ENCODE assay signal across 8 mouse cellular contexts in the genomic region with DNA sequence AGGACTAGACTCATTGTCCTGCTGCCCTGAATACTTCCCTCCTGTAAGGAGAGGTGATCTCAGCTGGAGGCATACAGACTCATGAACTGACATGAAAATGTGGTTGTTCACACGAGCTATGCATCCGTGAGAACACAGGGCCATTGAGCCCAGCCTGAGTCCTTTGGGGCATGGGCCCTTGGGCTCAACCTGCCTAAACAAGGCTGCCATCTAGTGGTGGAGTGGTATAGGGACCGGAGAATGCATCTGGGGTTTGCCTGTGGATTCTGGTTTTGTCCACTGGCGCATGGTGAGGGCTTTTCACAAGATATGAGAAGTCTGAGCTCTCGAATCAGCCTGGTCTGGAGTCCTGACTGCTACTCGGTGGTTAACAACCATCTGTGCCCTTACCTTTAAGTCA. TPM values are rescaled to one million over a fixed set of nuclear protein-coding genes. Genes with fewer than 3 reads are reported as not detected.
DNase-seq lines count a peak whose midpoint lies in the region; ATAC-seq and TF ChIP-seq lines count a peak whose summit lies in the region.

No protein-coding gene starts in this region.

- peaks cover 77% of the 10 kb centered on the region for H3K36me3 ChIP-seq in kidney, embryonic 16.5 days (ENCODE audit: insufficient read depth, low read length)
- H3K36me3 ChIP-seq in liver, adult 2 months (ENCODE audit: control insufficient read depth, insufficient read depth, low read length), result no peaks in the 10 kb centered on the region
- peaks cover 58% of the 10 kb centered on the region for H3K36me3 ChIP-seq in thymus, adult 2 months (ENCODE audit: control insufficient read depth, insufficient read depth, low read length)

- no peak for TF ChIP-seq CTCF in Patski (IDR thresholded peaks at IDR 0.05)
- peak; percentile 98 for TF ChIP-seq CTCF in liver, adult 2 months (IDR thresholded peaks at IDR 0.05; ENCODE audit: low read depth, low read length)
- peak; percentile 88; the same call in 1 of the 2 replicates for TF ChIP-seq CTCF in thymus, adult 2 months (IDR thresholded peaks at IDR 0.05; ENCODE audit: borderline replicate concordance, control insufficient read depth, extremely low read depth, insufficient read depth, low read length, poor library complexity)

- ATAC-seq in Patski, result peak; percentile 64
- ATAC-seq in kidney, embryonic 16.5 days (ENCODE audit: low FRiP score, low TSS enrichment), result peak; percentile 31; the same call in 1 of the 2 replicates

- in situ Hi-C loops in Patski (cut with MboI; ENCODE audit: low pct_unique_long_range_greater_than_20kb), result loop anchor here (5.0 kb wide), 2 partner anchors 150 to 255 kb away; no protein-coding TSS in a partner anchor

- POLR2A ChIA-PET in Patski (lab: Charles Lee), result interaction anchor here (1.5 kb wide), 1 partner anchor 149 kb away, joined by 3 read pairs; no protein-coding TSS in a partner anchor

- H3K4me3 ChIP-seq in kidney, embryonic 16.5 days (ENCODE audit: low read length), result no peak overlapping the region
- H3K4me3 ChIP-seq in liver, adult 2 months (ENCODE audit: insufficient read depth, low read depth, low read length), result no peak overlapping the region
- H3K4me3 ChIP-seq in thymus, adult 2 months (ENCODE audit: control insufficient read depth, insufficient read depth, low read length), result no peak overlapping the region

- no peaks in the 10 kb centered on the region for H3K27me3 ChIP-seq in Patski
- no peaks in the 10 kb centered on the region for H3K27me3 ChIP-seq in kidney, embryonic 16.5 days (ENCODE audit: insufficient read depth, low read length)
- no peaks in the 10 kb centered on the region for H3K27me3 ChIP-seq in liver, adult 2 months (ENCODE audit: control insufficient read depth, insufficient read depth, low read length)
- no peaks in the 10 kb centered on the region for H3K27me3 ChIP-seq in thymus, adult 2 months (ENCODE audit: control insufficient read depth, insufficient read depth, low read length)

- 65% methylated on average over 6 of the region's 6 CpGs for WGBS in kidney, embryonic 16.5 days
- WGBS in liver, adult 2 months, result 29% methylated on average over 6 of the region's 6 CpGs
- 57% methylated on average over 6 of the region's 6 CpGs for WGBS in thymus, adult 2 months

- no peak overlapping the region for H3K4me2 ChIP-seq in kidney, embryonic 16.5 days (replicated peaks; ENCODE audit: low read depth, low read length)

- no peak overlapping the region for H3K27ac ChIP-seq in kidney, embryonic 16.5 days (ENCODE audit: low read length)
- H3K27ac ChIP-seq in liver, adult 2 months (replicated peaks; ENCODE audit: insufficient read depth, low read depth, low read length), result no peak overlapping the region
- H3K27ac ChIP-seq in thymus, adult 2 months (ENCODE audit: control insufficient read depth, insufficient read depth, low read length), result no peak overlapping the region

- H3K4me1 ChIP-seq in kidney, embryonic 16.5 days (ENCODE audit: insufficient read depth, low read length), result no peaks in the 10 kb centered on the region
- no peaks in the 10 kb centered on the region for H3K4me1 ChIP-seq in liver, adult 2 months (ENCODE audit: control insufficient read depth, insufficient read depth, low read length)
- H3K4me1 ChIP-seq in thymus, adult 2 months (replicated peaks; ENCODE audit: control insufficient read depth, insufficient read depth, low read length), result no peaks in the 10 kb centered on the region

- no peak for TF ChIP-seq POLR2A in liver, adult 2 months (IDR thresholded peaks at IDR 0.05; ENCODE audit: extremely low read depth, insufficient read depth, low read length)
- TF ChIP-seq POLR2A in thymus, adult 2 months (IDR thresholded peaks at IDR 0.05; ENCODE audit: control insufficient read depth, extremely low read depth, insufficient read depth, low read length, poor library complexity), result no peak

- CTCF ChIA-PET in Patski (lab: Charles Lee), result interaction anchor here (0.6 to 2.7 kb wide), 20 partner anchors 8 to 275 kb away, joined by 3 to 15 read pairs (median 4); a partner anchor contains a TSS

- no peak overlapping the region for H3K9ac ChIP-seq in kidney, embryonic 16.5 days (replicated peaks; ENCODE audit: low read length)
- H3K9ac ChIP-seq in liver, adult 2 months (ENCODE audit: low read depth, low read length), result no peak overlapping the region

- H3K79me2 ChIP-seq in liver, adult 2 months (ENCODE audit: control insufficient read depth, insufficient read depth, low read length), result no peaks in the 10 kb centered on the region

- peak; percentile 73 for DNase-seq in 416B (ENCODE audit: low read depth)
- no peak for DNase-seq in Patski (ENCODE audit: low read depth, low spot score)
- peak; percentile 87 for DNase-seq in cerebellum, postnatal 14 days
- peak; percentile 49 to 74 for DNase-seq in frontal cortex, postnatal 25 days (ENCODE audit: low spot score in 2 of 2)
- DNase-seq in liver, adult 2 months (ENCODE audit: extremely low read depth, low read depth, low spot score), result peak; percentile 61
- DNase-seq in ovary, postnatal 10 days (ENCODE audit: low spot score), result peak; percentile 36
- DNase-seq in thymus, adult 2 months, result peak; percentile 61

- H3K9me3 ChIP-seq in kidney, embryonic 16.5 days (ENCODE audit: low read length), result no peaks in the 10 kb centered on the region

RNA-seq across cellular contexts. Expression of a gene that starts 8.2 kb away (rescaled TPM):
- 23.2 TPM for polyA plus RNA-seq in Patski (2021)
- 31.0 and 33.1 TPM in 2 replicates for polyA plus RNA-seq in kidney, embryonic 16.5 days (2015; fragmentation: Nextera tagmentation; extraction: Ambion mirVana)
- total RNA-seq in liver, adult 2 months (2014; rRNA removed), result 0.28 and 0.67 TPM in 2 replicates
- polyA plus RNA-seq in liver, adult 2 months (2012; rRNA removed), result 0.33 and 0.55 TPM in 2 replicates
- polyA plus RNA-seq in thymus, adult 2 months (2012; rRNA removed), result 39.6 and 52.5 TPM in 2 replicates

RNA-seq across cellular contexts. Expression of a gene that starts 11.4 kb away (rescaled TPM):
- polyA plus RNA-seq in Patski (2021), result 22.9 TPM
- polyA plus RNA-seq in kidney, embryonic 16.5 days (2015; fragmentation: Nextera tagmentation; extraction: Ambion mirVana), result 51.8 and 53.2 TPM in 2 replicates
- 9.4 and 10.1 TPM in 2 replicates for total RNA-seq in liver, adult 2 months (2014; rRNA removed)
- polyA plus RNA-seq in liver, adult 2 months (2012; rRNA removed), result 13.9 and 17.0 TPM in 2 replicates
- polyA plus RNA-seq in thymus, adult 2 months (2012; rRNA removed), result 34.7 and 39.1 TPM in 2 replicates

RNA-seq across cellular contexts. Expression of a gene that starts 35.6 kb away (rescaled TPM):
- 19.4 TPM for polyA plus RNA-seq in Patski (2021)
- 8.0 and 8.2 TPM in 2 replicates for polyA plus RNA-seq in kidney, embryonic 16.5 days (2015; fragmentation: Nextera tagmentation; extraction: Ambion mirVana)
- 52.4 and 59.5 TPM in 2 replicates for total RNA-seq in liver, adult 2 months (2014; rRNA removed)
- polyA plus RNA-seq in liver, adult 2 months (2012; rRNA removed), result 19.1 and 37.2 TPM in 2 replicates
- polyA plus RNA-seq in thymus, adult 2 months (2012; rRNA removed), result 8.5 and 10.1 TPM in 2 replicates

RNA-seq across cellular contexts. Expression of a gene that starts 46.2 kb away (rescaled TPM):
- 0.01 TPM for polyA plus RNA-seq in Patski (2021)
- 0.10 and 0.11 TPM in 2 replicates for polyA plus RNA-seq in kidney, embryonic 16.5 days (2015; fragmentation: Nextera tagmentation; extraction: Ambion mirVana)
- under 0.01 and 0.09 TPM in 2 replicates for total RNA-seq in liver, adult 2 months (2014; rRNA removed)
- polyA plus RNA-seq in liver, adult 2 months (2012; rRNA removed), result 0.01 TPM in 2 replicates
- 0.07 TPM in 1 of 2 replicates, not detected in the other for polyA plus RNA-seq in thymus, adult 2 months (2012; rRNA removed)

RNA-seq across cellular contexts. Expression of a gene that starts 56.2 kb away (rescaled TPM):
- 17.5 TPM for polyA plus RNA-seq in Patski (2021)
- 31.1 and 37.4 TPM in 2 replicates for polyA plus RNA-seq in kidney, embryonic 16.5 days (2015; fragmentation: Nextera tagmentation; extraction: Ambion mirVana)
- total RNA-seq in liver, adult 2 months (2014; rRNA removed), result 10.1 and 11.6 TPM in 2 replicates
- 18.3 and 19.6 TPM in 2 replicates for polyA plus RNA-seq in liver, adult 2 months (2012; rRNA removed)
- polyA plus RNA-seq in thymus, adult 2 months (2012; rRNA removed), result 43.8 and 49.3 TPM in 2 replicates

Comparison
In these comparisons a context has a peak if more than half of its experiments do, and no peak if none do; other contexts are left out.
1. RNA of a gene that starts 8.2 kb away (polyA plus RNA-seq): 39.6 to 52.5 TPM in thymus, adult 2 months, 31.0 to 33.1 TPM in kidney, embryonic 16.5 days and 23.2 TPM in Patski (single experiment); 0.33 to 0.55 TPM in liver, adult 2 months; every median in the first group is over 10 times any median in the second.